Comparison of ENCODE assay signal across 26 mouse cellular contexts in the genomic region with DNA sequence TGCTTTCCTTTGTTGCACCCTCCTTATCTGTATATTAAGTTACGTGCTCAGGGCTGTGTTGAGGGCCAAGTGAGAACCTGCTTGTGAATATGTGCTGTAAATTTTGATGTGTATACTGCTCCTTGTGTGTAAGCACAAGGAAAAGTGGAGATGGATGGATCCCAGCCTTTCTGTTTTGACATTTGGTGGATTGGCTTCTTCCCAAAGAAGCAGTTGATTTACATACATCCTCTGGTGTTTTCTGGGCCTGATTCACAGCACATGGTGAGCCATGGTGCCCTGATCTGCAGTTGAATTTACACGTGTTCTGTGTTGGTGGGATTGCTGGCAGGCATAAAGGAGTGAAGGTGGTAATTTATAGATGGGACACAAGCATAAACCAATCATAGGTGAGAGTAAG.
A peak's percentile ranks its signal among the peaks of the same experiment; 100 is the strongest.
DNase-seq lines count a peak whose midpoint lies in the region; ATAC-seq and TF ChIP-seq lines count a peak whose summit lies in the region.
"Had no signal": no experiment of that assay in that cellular context is flagged by ENCODE, and none has a peak within 500 bp of the region (broad histone marks: within the 10 kb centered on the region; RNA-seq: fewer than 3 reads in every experiment).

No protein-coding gene starts in this region.

- WGBS in lung, embryonic 14.5 days = 43% methylated on average over 2 of the region's 2 CpGs
- 55% methylated on average over 2 of the region's 2 CpGs for whole genome bisulfite sequencing in lung, postnatal 0 days

- no peaks in the 10 kb centered on the region for H3K36me3 ChIP-seq in lung, embryonic 14.5 days (ENCODE audit: insufficient read depth)
- H3K36me3 ChIP-seq in lung, postnatal 0 days (ENCODE audit: insufficient read depth, low read length) = no peaks in the 10 kb centered on the region
- H3K36me3 ChIP-seq: embryonic facial prominence, embryonic 15.5 days; heart, embryonic 13.5 days; limb, embryonic 10.5 days; liver, embryonic 15.5 days; midbrain, embryonic 15.5 days; neural tube, embryonic 13.5 days had no signal

- no peaks in the 10 kb centered on the region for H3K4me1 ChIP-seq in lung, embryonic 14.5 days (ENCODE audit: insufficient read depth)
- H3K4me1 ChIP-seq in lung, postnatal 0 days (ENCODE audit: insufficient read depth, low read depth, low read length) = no peaks in the 10 kb centered on the region
- H3K4me1 ChIP-seq: embryonic facial prominence, embryonic 15.5 days; heart, embryonic 13.5 days; limb, embryonic 10.5 days; liver, embryonic 15.5 days; midbrain, embryonic 15.5 days; neural tube, embryonic 13.5 days had no signal

- no peak for TF ChIP-seq EP300 in lung, postnatal 0 days (IDR thresholded peaks at IDR 0.05)

- H3K9ac ChIP-seq in lung, embryonic 14.5 days = no peak overlapping the region
- no peak overlapping the region for H3K9ac ChIP-seq in lung, postnatal 0 days (replicated peaks; ENCODE audit: low read depth)
- H3K9ac ChIP-seq: embryonic facial prominence, embryonic 15.5 days; heart, embryonic 13.5 days; hindbrain, embryonic 14.5 days; liver, embryonic 15.5 days; midbrain, embryonic 15.5 days; neural tube, embryonic 13.5 days had no signal

- H3K27me3 ChIP-seq in lung, embryonic 14.5 days (ENCODE audit: insufficient read depth, low read length) = no peaks in the 10 kb centered on the region
- H3K27me3 ChIP-seq in lung, postnatal 0 days (replicated peaks; ENCODE audit: insufficient read depth, low read length) = no peaks in the 10 kb centered on the region
- H3K27me3 ChIP-seq: embryonic facial prominence, embryonic 15.5 days; heart, embryonic 13.5 days; liver, embryonic 15.5 days; midbrain, embryonic 15.5 days; neural tube, embryonic 13.5 days had no signal

- H3K4me3 ChIP-seq in lung, embryonic 14.5 days (ENCODE audit: low read depth, low read length) = no peak overlapping the region
- no peak overlapping the region for H3K4me3 ChIP-seq in lung, postnatal 0 days (ENCODE audit: low read depth, low read length)
- H3K4me3 ChIP-seq: embryonic facial prominence, embryonic 15.5 days; heart, adult 2 months; heart, embryonic 13.5 days; limb, embryonic 10.5 days; liver, embryonic 15.5 days; midbrain, embryonic 15.5 days; myocyte; neural tube, embryonic 13.5 days had no signal

- no peaks in the 10 kb centered on the region for H3K9me3 ChIP-seq in lung, embryonic 14.5 days (ENCODE audit: low read depth, low read length)
- H3K9me3 ChIP-seq in lung, postnatal 0 days (ENCODE audit: low read length) = no peaks in the 10 kb centered on the region
- H3K9me3 ChIP-seq: embryonic facial prominence, embryonic 15.5 days; heart, embryonic 13.5 days; limb, embryonic 10.5 days; liver, embryonic 15.5 days; midbrain, embryonic 15.5 days; neural tube, embryonic 13.5 days had no signal

- DNase-seq in cerebellum, adult 9-10 months = peak; percentile 1
- no peak for DNase-seq in cerebellum, adult 11 months
- no peak for DNase-seq in frontal cortex, postnatal 14 days (ENCODE audit: low spot score in 2 of 2)
- DNase-seq in lung, embryonic 14.5 days = peak; percentile 53
- DNase-seq in lung, postnatal 0 days (ENCODE audit: low spot score) = no peak
- DNase-seq in adrenal gland, postnatal 14 days = no peak
- DNase-seq: adrenal gland, postnatal 10 days; cerebellum, adult 18-20 months; gastrocnemius, postnatal 25 days; heart, adult 2 months; heart, postnatal 36 days; kidney, adult 2 months; kidney, postnatal 10 days; liver; right cerebral cortex, postnatal 4 days; thymus, postnatal 36 days had no signal

- no peak overlapping the region for H3K27ac ChIP-seq in lung, embryonic 14.5 days (ENCODE audit: low read depth)
- H3K27ac ChIP-seq in lung, postnatal 0 days (ENCODE audit: low read length) = no peak overlapping the region
- H3K27ac ChIP-seq: embryonic facial prominence, embryonic 15.5 days; heart, adult 2 months; heart, embryonic 13.5 days; hindbrain, embryonic 14.5 days; limb, embryonic 10.5 days; liver, embryonic 15.5 days; macrophage; midbrain, embryonic 15.5 days; neural tube, embryonic 13.5 days had no signal

- ATAC-seq in frontal cortex, adult (ENCODE audit: low TSS enrichment) = peak; percentile 57
- peak; percentile 41; the same call in 1 of the 2 replicates for ATAC-seq in lung, embryonic 14.5 days (ENCODE audit: insufficient read depth)
- no peak for ATAC-seq in lung, postnatal 0 days
- ATAC-seq: midbrain, embryonic 15.5 days had no signal

- no peak for TF ChIP-seq CTCF in lung, embryonic 14.5 days (IDR thresholded peaks at IDR 0.05; ENCODE audit: low read depth)
- no peak for TF ChIP-seq CTCF in lung, postnatal 0 days (IDR thresholded peaks at IDR 0.05)

- no peak overlapping the region for H3K4me2 ChIP-seq in lung, embryonic 14.5 days
- H3K4me2 ChIP-seq in lung, postnatal 0 days (replicated peaks; ENCODE audit: low read depth, low read length) = no peak overlapping the region
- H3K4me2 ChIP-seq: embryonic facial prominence, embryonic 15.5 days; heart, embryonic 13.5 days; hindbrain, embryonic 14.5 days; liver, embryonic 15.5 days; midbrain, embryonic 15.5 days; neural tube, embryonic 13.5 days had no signal

Comparison
In these comparisons a context has a peak if more than half of its experiments do, and no peak if none do; other contexts are left out.
1. DNase-seq: peak in cerebellum, adult 9-10 months (single experiment) and lung, embryonic 14.5 days (single experiment); none in cerebellum, adult 11 months (single experiment), frontal cortex, postnatal 14 days (0 of 2), lung, postnatal 0 days (single experiment) and adrenal gland, postnatal 14 days (single experiment).